Mouse (Mus musculus): ENCODE measurements around the gene St5. TPM values are rescaled to one million over a fixed set of nuclear protein-coding genes. Genes with fewer than 3 reads are reported as not detected.

Gene St5
- polyA plus RNA-seq, 1 experiment from 2014 or later, result 68.7 TPM

DNA sequence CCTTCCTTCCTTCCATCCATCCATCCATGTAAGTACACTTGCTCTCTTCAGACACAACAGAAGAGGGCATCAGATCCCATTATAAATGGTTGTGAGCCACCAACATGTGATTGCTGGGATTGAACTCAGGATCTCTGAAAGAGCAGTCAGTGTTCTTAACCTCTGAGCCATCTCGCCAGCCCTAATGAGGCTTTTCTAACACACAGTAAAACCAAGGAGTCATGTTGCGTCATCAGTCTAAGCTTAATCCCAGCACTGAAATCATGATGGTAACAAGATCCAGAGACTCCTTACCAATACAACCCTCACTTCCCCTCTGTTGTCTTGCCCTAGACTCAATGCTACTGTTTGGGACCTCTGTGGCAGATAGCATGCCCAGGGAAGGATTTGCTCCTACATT lies 157.2 kb downstream of the St5 start:
- Histone ChIP-seq H3K4me1 (replicated peaks; ENCODE audit: control insufficient read depth, insufficient read depth, low read length) (no peaks in the 10 kb centered on the region), H3K27me3 (replicated peaks; ENCODE audit: control insufficient read depth, insufficient read depth, low read length) (no peaks in the 10 kb centered on the region), H3K9ac (ENCODE audit: low read length) (no peak overlapping the region), H3K4me2 (ENCODE audit: low read length) (no peak overlapping the region), H3K36me3 (ENCODE audit: control insufficient read depth, insufficient read depth, low read length) (peaks cover 82% of the 10 kb centered on the region), H3K9me3 (ENCODE audit: control insufficient read depth, low read length) (no peaks in the 10 kb centered on the region), H3K4me3 (ENCODE audit: low read depth, low read length) (no peak overlapping the region), H3K27ac (ENCODE audit: low read depth) (no peak overlapping the region)
- no peak for ATAC-seq (replicated peaks; ENCODE audit: low FRiP score, low TSS enrichment, low read depth)
- 85% methylated on average over 2 of the region's 2 CpGs for WGBS
- no peak for DNase-seq (ENCODE audit: low spot score)

DNA sequence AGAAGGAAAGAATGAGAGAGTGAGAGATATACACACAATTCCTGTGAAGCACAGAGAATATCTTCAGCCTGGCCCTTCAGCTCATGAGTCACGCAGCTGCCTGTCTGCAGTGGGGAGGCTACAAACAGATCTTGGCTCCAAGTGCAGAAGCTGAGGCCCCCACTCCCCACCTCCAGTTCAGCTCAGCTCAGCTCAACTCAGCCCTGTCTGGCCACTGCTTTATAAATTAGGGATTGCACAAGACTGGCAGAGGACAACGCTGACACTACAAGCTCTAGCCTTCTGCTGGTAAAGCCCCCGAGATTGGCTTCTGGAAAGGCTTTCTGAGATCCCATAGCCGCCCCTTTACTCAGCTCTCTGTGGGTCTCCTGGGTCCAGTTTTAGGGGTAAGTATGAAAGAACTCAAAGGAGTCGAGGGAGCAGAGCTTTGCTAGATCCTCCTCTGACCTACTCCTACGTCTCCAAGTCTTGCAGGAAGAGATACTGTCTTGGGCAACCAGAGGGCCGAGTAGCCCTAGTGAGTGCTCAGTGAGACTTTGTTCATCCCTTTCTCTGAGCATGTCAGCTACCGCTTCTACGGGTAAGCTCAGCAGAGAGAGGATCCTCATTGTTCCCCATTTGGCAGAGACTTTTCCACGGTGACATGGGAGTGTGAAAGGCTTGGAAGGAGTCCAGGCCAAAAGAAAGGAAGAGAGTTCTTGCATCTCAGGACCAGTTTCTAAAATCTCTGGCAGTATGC lies 158.0 kb downstream of the St5 start:
- no peak for ATAC-seq (replicated peaks; ENCODE audit: low FRiP score, low TSS enrichment, low read depth)
- Histone ChIP-seq H3K9ac (ENCODE audit: low read length) (no peak overlapping the region), H3K27me3 (replicated peaks; ENCODE audit: control insufficient read depth, insufficient read depth, low read length) (no peaks in the 10 kb centered on the region), H3K4me2 (ENCODE audit: low read length) (no peak overlapping the region), H3K4me3 (ENCODE audit: low read depth, low read length) (no peak overlapping the region), H3K9me3 (ENCODE audit: control insufficient read depth, low read length) (no peaks in the 10 kb centered on the region), H3K27ac (ENCODE audit: low read depth) (no peak overlapping the region), H3K36me3 (ENCODE audit: control insufficient read depth, insufficient read depth, low read length) (peaks cover 82% of the 10 kb centered on the region), H3K4me1 (replicated peaks; ENCODE audit: control insufficient read depth, insufficient read depth, low read length) (no peaks in the 10 kb centered on the region)
- DNase-seq (ENCODE audit: low spot score), result no peak
- WGBS, result 83% methylated on average over 10 of the region's 10 CpGs

DNA sequence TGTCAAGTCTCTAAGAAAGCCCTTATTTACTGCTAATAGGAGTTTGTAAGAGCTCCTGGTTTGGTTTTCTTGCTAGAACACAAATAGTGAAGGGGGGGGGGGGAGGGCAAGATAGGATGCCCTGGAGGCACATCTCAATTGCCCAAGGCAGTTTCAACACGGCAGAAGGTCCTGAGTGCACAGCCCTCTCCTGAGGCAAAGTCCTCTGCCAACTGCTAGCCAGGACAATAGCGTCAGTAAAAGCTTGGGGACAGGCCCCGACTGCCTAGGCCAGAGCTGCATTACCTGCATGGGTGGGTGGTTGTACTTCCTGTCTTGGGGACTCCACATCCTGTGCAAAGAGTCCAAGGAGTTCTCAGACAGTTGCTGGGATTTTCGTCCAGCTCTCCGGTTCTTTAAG lies 158.6 kb downstream of the St5 start:
- DNase-seq (ENCODE audit: low spot score) (no peak), ATAC-seq (replicated peaks; ENCODE audit: low FRiP score, low TSS enrichment, low read depth) (no peak)
- Histone ChIP-seq H3K4me2 (ENCODE audit: low read length) (no peak overlapping the region), H3K36me3 (ENCODE audit: control insufficient read depth, insufficient read depth, low read length) (peaks cover 84% of the 10 kb centered on the region), H3K27me3 (replicated peaks; ENCODE audit: control insufficient read depth, insufficient read depth, low read length) (no peaks in the 10 kb centered on the region), H3K27ac (ENCODE audit: low read depth) (no peak overlapping the region), H3K9me3 (ENCODE audit: control insufficient read depth, low read length) (no peaks in the 10 kb centered on the region), H3K4me1 (replicated peaks; ENCODE audit: control insufficient read depth, insufficient read depth, low read length) (no peaks in the 10 kb centered on the region), H3K4me3 (ENCODE audit: low read depth, low read length) (no peak overlapping the region), H3K9ac (ENCODE audit: low read length) (no peak overlapping the region)
- 77% methylated on average over 5 of the region's 5 CpGs for WGBS

DNA sequence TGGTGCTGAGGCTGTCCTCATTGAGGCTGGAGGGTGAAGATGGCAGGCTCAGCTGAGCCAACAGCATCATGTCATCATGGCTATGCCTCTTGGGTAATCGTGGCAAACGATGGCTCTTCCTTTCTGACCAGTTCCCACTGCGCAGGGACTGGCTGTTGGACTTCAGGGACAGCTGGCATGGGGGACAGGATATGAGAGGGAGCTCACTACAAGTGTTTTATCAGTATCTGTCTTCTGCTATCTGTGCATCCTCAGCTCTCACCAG lies 161.1 kb downstream of the St5 start:
- Histone ChIP-seq H3K4me1 (replicated peaks; ENCODE audit: control insufficient read depth, insufficient read depth, low read length) (no peaks in the 10 kb centered on the region), H3K4me2 (ENCODE audit: low read length) (no peak overlapping the region), H3K27me3 (replicated peaks; ENCODE audit: control insufficient read depth, insufficient read depth, low read length) (no peaks in the 10 kb centered on the region), H3K4me3 (ENCODE audit: low read depth, low read length) (no peak overlapping the region), H3K9me3 (ENCODE audit: control insufficient read depth, low read length) (no peaks in the 10 kb centered on the region), H3K27ac (ENCODE audit: low read depth) (no peak overlapping the region), H3K9ac (ENCODE audit: low read length) (no peak overlapping the region), H3K36me3 (ENCODE audit: control insufficient read depth, insufficient read depth, low read length) (peaks cover 89% of the 10 kb centered on the region)
- DNase-seq (ENCODE audit: low spot score) (no peak), ATAC-seq (replicated peaks; ENCODE audit: low FRiP score, low TSS enrichment, low read depth) (no peak)
- 74% methylated on average over 3 of the region's 3 CpGs for WGBS

DNA sequence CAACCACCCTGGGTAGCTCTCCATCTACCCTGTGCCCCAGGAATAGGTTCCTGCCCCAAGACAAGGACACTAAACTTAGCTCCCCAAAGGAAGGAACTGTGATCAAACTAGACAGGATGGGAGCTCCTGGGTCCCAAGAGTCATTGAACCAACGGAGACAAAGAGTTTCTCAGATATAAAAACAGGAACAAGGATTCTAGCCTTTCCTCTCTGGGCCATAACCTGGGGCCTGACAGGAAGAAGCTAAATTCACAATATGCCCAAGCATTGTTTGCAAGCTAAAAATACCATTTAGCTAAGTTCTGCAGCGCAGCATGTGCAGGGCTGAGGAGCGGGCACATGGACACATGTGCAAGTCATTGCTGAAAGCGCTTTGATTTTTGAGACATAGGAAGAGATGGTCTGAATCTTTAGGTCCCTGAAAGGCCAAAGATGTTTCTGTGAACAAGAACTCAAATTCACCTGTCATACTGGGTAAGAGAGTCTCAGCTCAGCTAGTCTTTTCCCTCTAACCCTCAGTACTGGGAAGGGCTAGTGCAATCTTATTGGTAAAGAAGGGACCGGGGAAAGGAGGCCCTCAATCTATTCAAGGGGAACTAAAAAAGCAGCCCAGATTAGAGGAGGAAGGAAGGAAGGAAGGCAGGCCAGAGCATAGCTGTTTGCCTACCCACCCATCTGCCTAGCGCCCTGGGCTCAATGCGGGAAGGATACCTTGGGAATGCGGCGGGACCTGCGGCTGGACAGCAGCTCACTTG lies 161.6 kb downstream of the St5 start:
- Histone ChIP-seq H3K4me1 (replicated peaks; ENCODE audit: control insufficient read depth, insufficient read depth, low read length) (no peaks in the 10 kb centered on the region), H3K4me3 (ENCODE audit: low read depth, low read length) (no peak overlapping the region), H3K27me3 (replicated peaks; ENCODE audit: control insufficient read depth, insufficient read depth, low read length) (no peaks in the 10 kb centered on the region), H3K27ac (ENCODE audit: low read depth) (no peak overlapping the region), H3K36me3 (ENCODE audit: control insufficient read depth, insufficient read depth, low read length) (peaks cover 89% of the 10 kb centered on the region), H3K9ac (ENCODE audit: low read length) (no peak overlapping the region), H3K9me3 (ENCODE audit: control insufficient read depth, low read length) (no peaks in the 10 kb centered on the region), H3K4me2 (ENCODE audit: low read length) (no peak overlapping the region)
- 91% methylated on average over 10 of the region's 10 CpGs for WGBS
- ATAC-seq (replicated peaks; ENCODE audit: low FRiP score, low TSS enrichment, low read depth) (no peak), DNase-seq (ENCODE audit: low spot score) (no peak)

GRCm38 (mm10) chr7:109540902-109541301 lies 162.5 kb downstream of the St5 start:
- ATAC-seq (replicated peaks; ENCODE audit: low FRiP score, low TSS enrichment, low read depth) (no peak), DNase-seq (ENCODE audit: low spot score) (no peak)
- H3K9me3 ChIP-seq (ENCODE audit: control insufficient read depth, low read length), result no peaks in the 10 kb centered on the region
- H3K27ac ChIP-seq (ENCODE audit: low read depth), result no peak overlapping the region
- H3K4me2 ChIP-seq (ENCODE audit: low read length), result no peak overlapping the region
- H3K4me1 ChIP-seq (replicated peaks; ENCODE audit: control insufficient read depth, insufficient read depth, low read length), result no peaks in the 10 kb centered on the region
- no peak overlapping the region for H3K9ac ChIP-seq (ENCODE audit: low read length)
- H3K36me3 ChIP-seq (ENCODE audit: control insufficient read depth, insufficient read depth, low read length), result peaks cover 92% of the 10 kb centered on the region
- H3K4me3 ChIP-seq (ENCODE audit: low read depth, low read length), result no peak overlapping the region
- H3K27me3 ChIP-seq (replicated peaks; ENCODE audit: control insufficient read depth, insufficient read depth, low read length), result no peaks in the 10 kb centered on the region

GRCm38 (mm10) chr7:109536451-109536946 lies 166.9 kb downstream of the St5 start:
- no peaks in the 10 kb centered on the region for H3K4me1 ChIP-seq (replicated peaks; ENCODE audit: control insufficient read depth, insufficient read depth, low read length)
- DNase-seq (ENCODE audit: low spot score) (no peak), ATAC-seq (replicated peaks; ENCODE audit: low FRiP score, low TSS enrichment, low read depth) (no peak)
- H3K4me2 ChIP-seq (ENCODE audit: low read length), result no peak overlapping the region
- 69% methylated on average over 4 of the region's 4 CpGs for WGBS
- H3K4me3 ChIP-seq (ENCODE audit: low read depth, low read length), result no peak overlapping the region
- no peak overlapping the region for H3K9ac ChIP-seq (ENCODE audit: low read length)
- peaks cover 95% of the 10 kb centered on the region for H3K36me3 ChIP-seq (ENCODE audit: control insufficient read depth, insufficient read depth, low read length)
- no peaks in the 10 kb centered on the region for H3K27me3 ChIP-seq (replicated peaks; ENCODE audit: control insufficient read depth, insufficient read depth, low read length)
- H3K27ac ChIP-seq (ENCODE audit: low read depth), result peak overlapping the region; percentile 60; the same call in 1 of the 2 replicates
- H3K9me3 ChIP-seq (ENCODE audit: control insufficient read depth, low read length), result no peaks in the 10 kb centered on the region

DNA sequence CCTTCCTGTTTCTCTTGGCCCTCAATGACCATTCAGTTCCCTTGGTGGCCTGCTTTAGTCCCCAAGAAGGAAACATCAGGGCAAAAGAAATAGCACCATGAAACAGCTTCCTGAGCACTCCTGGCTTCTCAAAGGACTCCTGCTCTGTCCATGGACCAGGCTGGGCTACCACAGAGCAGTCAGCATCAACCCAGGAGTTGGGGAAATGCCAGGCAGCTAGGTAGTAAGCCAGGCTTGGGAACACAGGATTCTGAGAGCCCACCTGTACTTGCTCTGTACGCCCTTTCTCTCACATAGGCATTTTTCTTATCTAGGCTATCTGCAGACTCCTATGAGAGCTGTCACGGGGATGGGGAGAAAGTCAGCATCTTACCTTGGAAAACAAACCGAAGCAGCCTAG lies 168.5 kb downstream of the St5 start:
- Histone ChIP-seq H3K27me3 (replicated peaks; ENCODE audit: control insufficient read depth, insufficient read depth, low read length) (no peaks in the 10 kb centered on the region), H3K4me1 (replicated peaks; ENCODE audit: control insufficient read depth, insufficient read depth, low read length) (no peaks in the 10 kb centered on the region), H3K9ac (ENCODE audit: low read length) (no peak overlapping the region), H3K27ac (ENCODE audit: low read depth) (no peak overlapping the region), H3K4me3 (ENCODE audit: low read depth, low read length) (no peak overlapping the region), H3K36me3 (ENCODE audit: control insufficient read depth, insufficient read depth, low read length) (peaks cover 93% of the 10 kb centered on the region), H3K4me2 (ENCODE audit: low read length) (no peak overlapping the region), H3K9me3 (ENCODE audit: control insufficient read depth, low read length) (no peaks in the 10 kb centered on the region)
- 92% methylated on average over 3 of the region's 3 CpGs for WGBS
- ATAC-seq (replicated peaks; ENCODE audit: low FRiP score, low TSS enrichment, low read depth), result no peak
- DNase-seq (ENCODE audit: low spot score), result no peak

GRCm38 (mm10) chr7:109533888-109534287 lies 169.5 kb downstream of the St5 start:
- 87% methylated on average over 4 of the region's 4 CpGs for WGBS
- no peaks in the 10 kb centered on the region for H3K4me1 ChIP-seq (replicated peaks; ENCODE audit: control insufficient read depth, insufficient read depth, low read length)
- DNase-seq (ENCODE audit: low spot score) (no peak), ATAC-seq (replicated peaks; ENCODE audit: low FRiP score, low TSS enrichment, low read depth) (no peak)
- no peak overlapping the region for H3K27ac ChIP-seq (ENCODE audit: low read depth)
- no peaks in the 10 kb centered on the region for H3K27me3 ChIP-seq (replicated peaks; ENCODE audit: control insufficient read depth, insufficient read depth, low read length)
- H3K9me3 ChIP-seq (ENCODE audit: control insufficient read depth, low read length), result no peaks in the 10 kb centered on the region
- H3K36me3 ChIP-seq (ENCODE audit: control insufficient read depth, insufficient read depth, low read length), result peaks cover 90% of the 10 kb centered on the region
- H3K4me3 ChIP-seq (ENCODE audit: low read depth, low read length), result no peak overlapping the region
- no peak overlapping the region for H3K4me2 ChIP-seq (ENCODE audit: low read length)
- no peak overlapping the region for H3K9ac ChIP-seq (ENCODE audit: low read length)

Measured in intestine, embryonic 14.5 days (tissue).